Mouse (Mus musculus): ENCODE results near the gene Fbrsl1. TPM values are rescaled to one million over a fixed set of nuclear protein-coding genes. Genes with fewer than 3 reads are reported as not detected.

Gene Fbrsl1
- polyA plus RNA-seq, 1 experiment from 2014 or later, result 41.7 TPM

DNA sequence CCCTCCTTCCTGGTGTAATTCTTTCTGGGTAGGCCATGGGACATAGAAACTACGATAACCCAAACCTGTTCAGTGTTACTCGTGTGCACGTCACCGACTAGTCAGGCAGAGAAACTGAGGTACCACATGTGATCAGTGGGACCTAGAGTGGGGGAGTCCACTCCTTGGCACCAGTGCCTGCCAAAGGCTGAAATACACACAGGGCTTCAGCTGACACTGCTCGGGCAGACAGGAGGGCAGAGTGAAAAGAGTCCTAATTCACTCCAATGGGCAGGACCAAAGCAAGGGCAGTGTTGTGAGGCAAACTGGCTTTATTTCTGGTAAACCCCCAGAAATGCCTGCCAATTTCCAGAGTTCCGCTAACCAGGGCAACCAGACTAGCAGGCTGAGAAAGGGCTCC is 26.9 kb downstream of the Fbrsl1 start:
- 93% methylated on average over 6 of the region's 6 CpGs for WGBS
- Histone ChIP-seq H3K4me3 (no peak overlapping the region), H3K4me2 (replicated peaks) (no peak overlapping the region), H3K4me1 (peaks cover 20% of the 10 kb centered on the region), H3K27ac (no peak overlapping the region), H3K9me3 (no peaks in the 10 kb centered on the region), H3K9ac (no peak overlapping the region), H3K36me3 (no peaks in the 10 kb centered on the region), H3K27me3 (replicated peaks) (0 out of 2 replicates have a peak, but pooled peaks cover 7% of the 10 kb centered on the region)
- ATAC-seq (ENCODE audit: low FRiP score, low read depth), result no peak

- Histone ChIP-seq H3K36me3 (no peaks in the 10 kb centered on the region), H3K27ac (no peak overlapping the region), H3K9me3 (no peaks in the 10 kb centered on the region), H3K9ac (no peak overlapping the region), H3K4me3 (no peak overlapping the region), H3K4me2 (replicated peaks) (no peak overlapping the region), H3K27me3 (replicated peaks) (0 out of 2 replicates have a peak, but pooled peaks cover 7% of the 10 kb centered on the region), H3K4me1 (peaks cover 25% of the 10 kb centered on the region)
- no peak for ATAC-seq (ENCODE audit: low FRiP score, low read depth)
- 83% methylated on average over 1 of the region's 1 CpGs for WGBS
Measured at GRCm38 (mm10) chr5:110420950-110421349, 27.4 kb downstream of the Fbrsl1 start.

DNA sequence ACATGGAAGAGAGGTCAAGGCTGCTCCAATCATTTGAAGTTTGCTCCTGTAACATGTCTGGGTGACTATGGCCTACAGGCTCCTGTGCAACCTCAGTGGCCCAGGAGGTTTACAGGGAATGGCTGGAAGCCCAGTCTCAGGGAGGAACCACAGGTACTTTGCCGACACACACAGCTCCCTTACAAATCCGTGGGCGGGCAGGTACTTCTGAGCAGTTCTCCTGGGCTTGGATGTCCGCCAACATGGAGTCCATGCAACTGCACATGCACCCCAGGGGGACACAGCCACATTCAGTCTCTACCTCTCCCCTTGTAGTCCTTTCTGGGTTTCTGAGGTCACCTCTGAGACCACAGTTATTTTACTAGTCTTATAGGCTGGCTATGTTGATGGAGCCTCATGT is 28.1 kb downstream of the Fbrsl1 start:
- Histone ChIP-seq H3K4me2 (replicated peaks) (no peak overlapping the region), H3K27ac (no peak overlapping the region), H3K36me3 (peaks cover 4% of the 10 kb centered on the region), H3K27me3 (replicated peaks) (peaks cover 7% of the 10 kb centered on the region; the same call in 1 of the 2 replicates), H3K4me1 (peaks cover 32% of the 10 kb centered on the region), H3K4me3 (no peak overlapping the region), H3K9me3 (no peaks in the 10 kb centered on the region), H3K9ac (no peak overlapping the region)
- no peak for ATAC-seq (ENCODE audit: low FRiP score, low read depth)
- WGBS, result 88% methylated on average over 4 of the region's 4 CpGs

- H3K9me3 ChIP-seq, result no peaks in the 10 kb centered on the region
- 93% methylated on average over 1 of the region's 1 CpGs for WGBS
- peaks cover 33% of the 10 kb centered on the region for H3K4me1 ChIP-seq
- no peak overlapping the region for H3K9ac ChIP-seq
- no peak overlapping the region for H3K4me2 ChIP-seq (replicated peaks)
- H3K36me3 ChIP-seq, result peaks cover 10% of the 10 kb centered on the region
- no peak overlapping the region for H3K27ac ChIP-seq
- ATAC-seq (ENCODE audit: low FRiP score, low read depth), result no peak
- no peak overlapping the region for H3K4me3 ChIP-seq
- H3K27me3 ChIP-seq (replicated peaks), result peaks cover 7% of the 10 kb centered on the region; the same call in 1 of the 2 replicates
Measured at GRCm38 (mm10) chr5:110418523-110418911, 29.8 kb downstream of the Fbrsl1 start.

GRCm38 (mm10) chr5:110417756-110418522 is 30.4 kb downstream of the Fbrsl1 start:
- Histone ChIP-seq H3K4me2 (replicated peaks) (peak overlapping the region; percentile 33; the same call in 1 of the 2 replicates), H3K4me1 (peaks cover 33% of the 10 kb centered on the region), H3K36me3 (peaks cover 10% of the 10 kb centered on the region), H3K4me3 (no peak overlapping the region), H3K27ac (no peak overlapping the region), H3K27me3 (replicated peaks) (peaks cover 7% of the 10 kb centered on the region; the same call in 1 of the 2 replicates), H3K9ac (no peak overlapping the region), H3K9me3 (no peaks in the 10 kb centered on the region)
- ATAC-seq (ENCODE audit: low FRiP score, low read depth), result no peak
- 54% methylated on average over 14 of the region's 14 CpGs for WGBS

- 4% methylated on average over 7 of the region's 7 CpGs for WGBS
- Histone ChIP-seq H3K4me3 (no peak overlapping the region), H3K9me3 (no peaks in the 10 kb centered on the region), H3K9ac (0 out of 2 replicates have a peak overlapping the region, but pooled peaks have one; percentile 17), H3K27me3 (replicated peaks) (peaks cover 7% of the 10 kb centered on the region; the same call in 1 of the 2 replicates), H3K36me3 (peaks cover 10% of the 10 kb centered on the region), H3K4me1 (peaks cover 33% of the 10 kb centered on the region), H3K4me2 (replicated peaks) (peak overlapping the region; percentile 33), H3K27ac (peak overlapping the region; percentile 71; the same call in 1 of the 2 replicates)
- ATAC-seq (ENCODE audit: low FRiP score, low read depth), result peak; percentile 92
Measured at GRCm38 (mm10) chr5:110416825-110417401, 31.4 kb downstream of the Fbrsl1 start.

DNA sequence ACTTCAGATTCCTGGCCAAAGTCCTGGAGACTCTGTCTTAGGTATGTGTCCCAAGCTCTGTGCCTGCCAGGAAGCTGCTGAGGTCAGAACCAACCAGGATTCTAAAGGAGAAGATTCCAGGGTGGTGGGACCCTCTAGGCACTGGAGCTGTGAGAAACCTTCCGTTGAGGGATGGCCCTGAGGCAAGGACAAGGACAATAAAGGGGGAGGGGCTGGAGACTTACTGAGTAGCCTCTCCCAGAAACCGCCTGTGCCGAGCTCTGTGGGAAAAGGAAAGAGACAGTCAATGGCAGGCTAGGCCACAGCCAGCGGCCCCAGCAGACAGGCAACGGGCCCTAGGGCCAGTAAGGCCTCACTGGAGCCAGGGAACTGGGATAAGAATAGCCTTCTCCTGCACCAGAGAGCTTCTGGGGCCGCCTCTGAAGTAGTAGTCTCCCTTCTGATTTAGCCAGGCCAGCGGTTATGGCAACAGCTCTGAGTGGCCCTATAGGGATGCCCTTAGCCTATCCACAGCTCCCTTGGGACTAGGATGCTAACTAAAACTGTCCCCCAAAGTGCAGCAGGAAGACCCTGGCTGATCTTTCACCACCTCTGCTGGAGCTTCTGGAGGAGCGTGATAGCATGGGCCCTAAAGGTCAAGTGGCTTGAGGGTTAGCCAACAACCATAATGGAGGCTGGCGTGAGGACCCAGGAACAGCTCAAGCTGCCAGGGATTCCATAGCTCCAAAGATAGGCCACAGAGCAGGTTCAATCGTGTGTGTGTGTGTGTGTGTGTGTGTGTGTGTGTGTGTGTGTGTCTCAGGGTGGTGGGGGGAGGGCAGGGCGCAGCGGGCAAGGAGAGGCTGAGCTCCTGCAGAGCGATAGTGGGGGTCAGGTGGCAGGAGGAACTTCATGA is 32.2 kb downstream of the Fbrsl1 start:
- ATAC-seq (ENCODE audit: low FRiP score, low read depth), result peak; percentile 48
- Histone ChIP-seq H3K36me3 (peaks cover 10% of the 10 kb centered on the region), H3K4me2 (replicated peaks) (peak overlapping the region; percentile 33), H3K4me3 (no peak overlapping the region), H3K27ac (peak overlapping the region; percentile 71), H3K27me3 (replicated peaks) (peaks cover 7% of the 10 kb centered on the region; the same call in 1 of the 2 replicates), H3K9ac (0 out of 2 replicates have a peak overlapping the region, but pooled peaks have one; percentile 17), H3K9me3 (no peaks in the 10 kb centered on the region), H3K4me1 (peaks cover 33% of the 10 kb centered on the region)
- WGBS, result 24% methylated on average over 13 of the region's 13 CpGs

- H3K4me2 ChIP-seq (replicated peaks), result no peak overlapping the region
- no peak overlapping the region for H3K4me3 ChIP-seq
- 17% methylated on average over 5 of the region's 5 CpGs for WGBS
- peaks cover 4% of the 10 kb centered on the region; the same call in 1 of the 2 replicates for H3K27me3 ChIP-seq (replicated peaks)
- peaks cover 10% of the 10 kb centered on the region for H3K36me3 ChIP-seq
- peaks cover 33% of the 10 kb centered on the region for H3K4me1 ChIP-seq
- no peak overlapping the region for H3K27ac ChIP-seq
- H3K9me3 ChIP-seq, result no peaks in the 10 kb centered on the region
- H3K9ac ChIP-seq, result no peak overlapping the region
- ATAC-seq (ENCODE audit: low FRiP score, low read depth), result no peak
Measured at GRCm38 (mm10) chr5:110415022-110415421, 33.3 kb downstream of the Fbrsl1 start.

DNA sequence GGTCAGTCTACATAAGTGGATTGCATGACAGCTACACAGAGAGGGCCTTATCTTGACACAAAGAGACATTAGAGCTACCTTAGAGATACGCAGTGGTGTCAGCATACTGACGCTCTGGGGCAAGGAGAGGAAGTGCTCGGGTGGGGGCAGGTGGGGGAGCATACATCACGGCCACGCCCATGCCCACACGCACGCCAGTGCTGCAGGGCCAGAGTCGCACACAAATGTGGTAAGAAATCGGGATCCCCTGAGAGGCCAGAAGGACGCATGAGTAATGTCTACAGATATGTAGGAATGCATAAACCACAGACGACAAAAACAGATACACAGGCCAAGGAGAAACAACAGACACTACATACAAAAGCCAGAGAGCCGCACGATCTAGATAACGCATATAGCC is 35.3 kb downstream of the Fbrsl1 start:
- no peaks in the 10 kb centered on the region; the same call in 1 of the 2 replicates for H3K27me3 ChIP-seq (replicated peaks)
- H3K4me2 ChIP-seq (replicated peaks), result no peak overlapping the region
- H3K36me3 ChIP-seq, result peaks cover 10% of the 10 kb centered on the region
- no peak overlapping the region for H3K27ac ChIP-seq
- 84% methylated on average over 14 of the region's 14 CpGs for WGBS
- ATAC-seq (ENCODE audit: low FRiP score, low read depth), result no peak
- H3K4me3 ChIP-seq, result no peak overlapping the region
- no peak overlapping the region for H3K9ac ChIP-seq
- peaks cover 40% of the 10 kb centered on the region for H3K4me1 ChIP-seq
- no peaks in the 10 kb centered on the region for H3K9me3 ChIP-seq

GRCm38 (mm10) chr5:110410386-110410785 is 37.9 kb downstream of the Fbrsl1 start:
- 73% methylated on average over 5 of the region's 5 CpGs for WGBS
- no peak overlapping the region for H3K27ac ChIP-seq
- H3K9ac ChIP-seq, result no peak overlapping the region
- H3K36me3 ChIP-seq, result peaks cover 8% of the 10 kb centered on the region
- no peak for ATAC-seq (ENCODE audit: low FRiP score, low read depth)
- H3K4me2 ChIP-seq (replicated peaks), result no peak overlapping the region
- H3K9me3 ChIP-seq, result no peaks in the 10 kb centered on the region
- no peak overlapping the region for H3K4me3 ChIP-seq
- no peaks in the 10 kb centered on the region; the same call in 1 of the 2 replicates for H3K27me3 ChIP-seq (replicated peaks)
- peaks cover 29% of the 10 kb centered on the region for H3K4me1 ChIP-seq

DNA sequence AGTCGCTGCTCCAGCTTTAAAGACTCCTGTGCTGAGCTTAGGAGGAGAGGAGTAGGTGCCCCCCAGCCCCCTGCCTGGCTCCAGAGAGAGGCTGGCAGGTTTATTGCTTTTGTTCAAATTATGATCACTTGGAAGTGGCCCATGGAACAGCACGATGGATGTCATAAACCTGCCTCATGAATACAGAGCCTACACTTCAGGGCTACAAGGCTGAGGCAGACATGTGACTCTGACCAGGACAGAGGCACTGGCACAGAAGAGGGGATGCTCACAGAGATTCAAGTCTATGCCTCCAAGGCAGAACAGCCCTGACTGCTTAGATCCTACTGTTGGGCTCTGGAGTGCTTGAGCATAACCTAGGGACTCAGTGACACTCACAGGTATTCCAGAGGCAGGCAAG is 39.3 kb downstream of the Fbrsl1 start:
- H3K4me3 ChIP-seq, result no peak overlapping the region
- H3K36me3 ChIP-seq, result no peaks in the 10 kb centered on the region; the same call in 1 of the 2 replicates
- H3K27ac ChIP-seq, result 0 out of 2 replicates have a peak overlapping the region, but pooled peaks have one; percentile 10
- H3K4me1 ChIP-seq, result peaks cover 28% of the 10 kb centered on the region
- 0 out of 2 replicates have a peak, but pooled peaks have one; percentile 55 for ATAC-seq (ENCODE audit: low FRiP score, low read depth)
- no peaks in the 10 kb centered on the region for H3K27me3 ChIP-seq (replicated peaks)
- H3K9me3 ChIP-seq, result no peaks in the 10 kb centered on the region
- 38% methylated on average over 2 of the region's 2 CpGs for WGBS
- no peak overlapping the region for H3K4me2 ChIP-seq (replicated peaks)
- H3K9ac ChIP-seq, result no peak overlapping the region
